Mouse (Mus musculus) CD8-positive naive resting alpha-beta T cell, adult 2 months (primary cell): ENCODE data around the gene A630089N07Rik.
"Not testable (repeated sequence)": the region's sequence is repeated elsewhere in the genome, so short reads cannot be mapped to it uniquely, and the experiment has no call there.

Experiments used
- DNase-seq, 2 experiments: peaks; one replicate each; pipeline ENCODE4 v3.0.0; 2022; ENCODE audit warnings: low read depth in 2 of 2, low spot score in 2 of 2

Gene A630089N07Rik

DNA sequence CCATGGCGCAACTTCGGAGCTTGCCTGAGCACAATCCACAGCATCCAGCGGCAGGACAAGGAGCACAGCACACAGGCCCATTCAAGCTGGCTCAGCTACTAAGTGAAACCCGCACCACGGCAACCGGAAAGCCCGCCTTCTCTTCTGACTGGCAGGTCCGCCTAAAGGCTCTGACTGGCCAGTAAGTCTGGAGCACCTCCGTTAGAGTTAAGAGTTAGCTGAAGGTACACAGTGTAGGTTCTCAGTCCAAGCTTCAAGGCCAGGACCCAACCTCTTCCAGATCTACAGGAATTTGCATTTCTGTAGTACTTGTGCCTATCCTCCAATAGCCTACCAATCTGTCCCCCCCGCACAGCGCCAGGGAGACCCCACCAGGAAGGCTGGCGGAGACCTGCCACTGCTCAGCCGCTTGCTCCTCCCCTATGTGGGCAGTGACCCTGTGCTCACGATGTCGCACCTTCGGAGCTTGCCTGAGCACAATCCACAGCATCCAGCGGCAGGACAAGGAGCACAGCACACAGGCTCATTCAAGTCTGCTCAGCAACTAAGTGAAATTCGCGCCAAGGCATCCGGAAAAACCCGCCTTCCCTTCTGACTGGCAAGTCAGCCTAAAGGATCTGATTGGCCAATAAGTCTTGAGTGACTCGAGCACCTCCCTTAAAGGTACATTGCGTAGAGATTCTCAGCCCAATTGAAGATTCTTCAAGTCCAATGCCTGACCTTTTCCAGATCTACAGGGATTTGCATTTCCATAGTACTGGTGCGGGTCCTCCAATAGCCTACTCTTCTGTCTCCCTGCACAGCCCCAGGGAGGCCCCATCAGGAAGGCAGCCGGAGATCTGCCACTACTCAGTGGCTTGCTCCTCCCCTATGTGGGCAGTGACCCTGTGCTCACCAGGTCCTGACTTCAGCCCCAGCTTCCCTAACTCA, at the start of gene A630089N07Rik:
A630089N07Rik (minus strand) TSS at position 562 of the 930 bp plus-strand sequence.
- peak; percentile 67 to 78 for DNase-seq

DNA sequence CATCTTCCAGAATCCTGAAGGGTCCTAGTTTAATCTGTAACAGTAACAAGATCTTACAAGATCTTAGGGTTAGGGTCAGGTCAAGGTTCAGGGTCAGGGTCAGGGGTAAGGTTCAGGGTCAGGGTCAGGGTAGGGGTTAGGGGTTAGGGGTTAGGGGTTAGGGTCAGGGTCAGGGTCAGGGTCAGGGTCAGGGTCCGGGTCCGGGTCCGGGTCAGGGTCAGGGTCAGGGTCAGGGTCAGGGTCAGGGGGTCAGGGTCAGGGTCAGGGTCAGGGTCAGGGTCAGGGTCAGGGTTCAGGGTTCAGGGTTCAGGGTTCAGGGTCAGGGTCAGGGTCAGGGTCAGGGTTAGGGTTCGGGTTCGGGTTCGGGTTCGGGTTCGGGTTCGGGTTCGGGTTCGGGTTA, 24.9 kb upstream of the A630089N07Rik start:
- no peak for DNase-seq

DNA sequence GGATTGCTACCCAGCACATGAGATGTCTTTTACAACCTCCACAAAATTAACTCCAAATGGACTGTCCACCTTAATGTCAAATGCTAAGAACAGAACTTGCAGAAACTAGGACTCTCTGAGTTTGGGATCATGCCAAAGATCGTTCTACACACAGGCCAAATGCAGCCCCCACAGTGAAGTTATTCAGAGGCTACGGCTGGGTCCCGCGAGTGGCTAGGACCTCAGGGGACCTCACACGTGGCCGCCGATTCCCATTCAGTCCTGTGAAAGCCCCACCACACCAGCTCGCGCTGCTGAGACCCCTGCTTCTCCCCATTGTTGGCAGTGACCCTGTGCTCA, 731 bp downstream of the A630089N07Rik start:
- DNase-seq: not testable (repeated sequence)

DNA sequence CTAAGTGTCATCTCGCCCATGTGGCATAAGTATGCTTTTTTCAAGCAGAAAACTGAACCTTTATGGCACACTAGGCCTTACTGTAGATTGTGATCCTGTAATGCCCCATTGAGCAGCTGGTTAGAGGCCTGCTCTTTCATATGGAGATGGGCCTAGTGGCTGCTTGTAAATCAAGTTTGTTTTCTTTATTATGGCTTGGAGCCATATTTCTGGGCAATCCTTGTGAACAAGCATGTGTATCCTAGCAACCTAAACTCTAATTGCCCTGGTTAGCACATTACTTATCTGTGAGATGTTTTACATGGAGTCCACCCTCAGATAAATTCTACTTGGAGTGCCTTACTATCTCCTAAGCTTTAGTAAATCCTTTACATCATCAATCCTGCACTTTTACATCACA, 1.1 kb downstream of the A630089N07Rik start:
- not testable (repeated sequence) for DNase-seq

DNA sequence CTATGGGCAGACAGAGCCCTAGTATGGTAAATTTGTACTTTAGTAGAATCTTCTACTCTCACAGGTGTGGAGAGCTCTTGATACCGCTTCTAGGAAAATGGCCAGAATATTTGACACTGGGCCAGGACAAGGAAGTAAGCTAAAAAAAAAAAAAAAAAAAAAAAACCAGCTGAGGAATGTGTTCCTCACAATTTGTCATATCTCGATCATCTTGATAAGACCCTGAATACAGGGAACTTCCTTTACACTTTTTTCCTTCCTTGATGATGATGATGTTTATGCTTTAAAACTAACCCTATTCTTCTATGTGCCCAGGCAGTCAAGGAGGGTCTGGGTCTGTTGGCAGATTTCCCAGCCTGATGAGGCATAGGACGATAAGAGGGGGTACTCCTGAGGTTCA, 2.9 kb downstream of the A630089N07Rik start:
- not testable (repeated sequence) for DNase-seq

DNA sequence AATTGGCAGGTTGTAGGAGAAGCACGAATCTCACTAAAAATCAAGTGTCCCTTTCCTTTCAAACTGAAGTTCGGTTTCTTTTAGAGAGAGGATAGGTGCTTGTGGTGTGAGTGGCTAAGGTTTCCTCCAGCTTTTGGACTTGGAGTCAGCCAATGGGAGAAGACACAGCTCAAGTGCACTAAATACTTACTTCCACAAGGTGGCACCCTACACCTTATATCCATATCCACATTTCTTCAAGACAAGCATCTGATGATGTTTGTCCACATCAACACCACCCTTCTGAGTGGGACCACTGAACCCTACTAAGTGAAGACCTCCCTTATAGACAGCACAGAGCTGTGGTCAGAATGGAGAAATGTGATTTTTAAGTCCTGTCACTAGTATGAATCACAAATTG, 40.6 kb downstream of the A630089N07Rik start:
- DNase-seq: peak in 1 of 2 experiments; percentile 33

DNA sequence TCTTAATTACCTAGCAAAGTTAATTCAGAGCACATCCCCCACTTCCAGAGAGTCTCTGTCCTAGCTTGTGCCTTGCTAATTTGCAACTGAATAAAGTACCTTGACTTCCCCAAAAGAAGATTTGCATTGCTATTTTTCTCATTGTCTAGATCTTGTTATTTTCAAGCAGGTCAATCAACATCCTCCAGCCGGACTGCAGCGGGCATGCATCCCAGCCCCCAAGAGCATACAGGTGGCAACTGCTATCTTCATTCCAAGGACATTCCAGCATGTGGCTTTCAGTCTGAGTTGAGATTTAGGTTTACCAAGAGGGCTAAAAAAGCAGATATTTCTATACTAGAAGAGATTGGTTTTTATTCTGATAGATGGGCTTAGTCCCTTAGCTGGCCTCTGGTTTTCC, 47.3 kb downstream of the A630089N07Rik start:
- not testable (repeated sequence) for DNase-seq

DNA sequence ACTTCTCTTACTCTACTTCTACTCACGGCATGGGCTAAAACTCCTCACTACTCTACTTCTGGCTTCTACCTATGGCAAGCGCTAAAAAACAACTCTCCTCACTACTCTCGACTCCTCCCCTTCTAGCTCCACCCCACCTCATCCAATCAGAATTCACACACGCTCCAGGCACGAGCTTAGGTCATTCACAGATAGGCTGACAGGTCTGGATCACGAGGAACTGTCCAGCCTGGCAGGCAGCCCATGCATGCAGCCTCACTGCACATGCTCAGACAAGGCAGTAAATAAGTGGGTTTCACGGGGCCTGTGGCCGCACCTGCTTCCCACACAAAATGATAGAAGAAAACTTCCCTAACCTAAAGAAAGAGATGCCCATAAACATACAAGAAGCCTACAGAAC, 56.1 kb downstream of the A630089N07Rik start:
- not testable (repeated sequence) for DNase-seq

DNA sequence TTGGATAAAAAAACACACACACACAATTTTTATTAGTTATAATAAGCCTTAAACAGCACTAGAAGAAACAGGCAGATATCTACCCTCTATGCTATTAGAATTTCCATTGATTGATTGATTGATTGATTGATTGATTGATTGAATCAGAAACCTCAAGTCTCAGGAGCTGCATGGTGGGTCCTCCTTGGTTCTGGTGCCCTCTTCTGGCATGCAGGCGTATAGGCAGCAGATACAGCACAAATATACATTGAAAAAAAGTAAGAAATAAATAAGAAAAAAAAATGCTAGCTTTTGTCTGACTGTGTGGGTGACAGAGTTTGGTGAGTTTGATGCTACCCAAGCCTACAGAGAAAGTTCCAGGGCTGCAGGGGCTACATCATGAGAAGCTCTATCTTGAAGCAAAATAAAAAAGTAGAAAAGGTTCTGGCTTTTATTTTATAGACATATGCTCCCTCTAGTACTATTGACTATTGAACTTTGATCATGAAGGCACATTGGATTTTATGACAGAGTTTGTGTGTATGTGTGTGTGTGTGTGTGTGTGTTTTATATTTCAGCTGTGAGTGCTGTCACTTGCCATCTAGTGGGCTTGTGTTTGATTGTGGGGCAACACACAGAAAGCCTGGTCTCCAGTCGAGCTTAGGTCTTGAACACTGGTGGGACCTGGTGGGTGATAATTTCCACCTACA, 59.4 kb downstream of the A630089N07Rik start:
- DNase-seq: no peak

DNA sequence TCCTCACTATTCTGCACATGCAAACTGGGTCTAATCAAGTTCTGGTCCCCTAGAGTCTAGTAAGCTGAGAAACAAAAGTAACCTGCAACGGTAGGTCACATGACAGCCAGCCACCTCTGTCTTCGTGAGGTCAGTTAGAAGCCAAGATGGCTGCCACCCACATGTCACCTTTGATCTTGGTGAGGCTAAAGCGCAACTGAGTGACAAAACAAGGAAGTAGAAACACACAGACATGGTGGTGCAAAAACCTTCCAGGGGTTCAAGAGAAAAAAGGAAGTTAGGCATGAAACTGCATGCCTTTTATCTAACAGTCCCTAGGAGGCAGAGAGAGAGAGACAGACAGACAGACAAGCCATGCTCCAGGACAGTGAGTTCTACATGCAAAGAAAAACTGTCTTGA, 60.2 kb downstream of the A630089N07Rik start:
- no peak for DNase-seq

DNA sequence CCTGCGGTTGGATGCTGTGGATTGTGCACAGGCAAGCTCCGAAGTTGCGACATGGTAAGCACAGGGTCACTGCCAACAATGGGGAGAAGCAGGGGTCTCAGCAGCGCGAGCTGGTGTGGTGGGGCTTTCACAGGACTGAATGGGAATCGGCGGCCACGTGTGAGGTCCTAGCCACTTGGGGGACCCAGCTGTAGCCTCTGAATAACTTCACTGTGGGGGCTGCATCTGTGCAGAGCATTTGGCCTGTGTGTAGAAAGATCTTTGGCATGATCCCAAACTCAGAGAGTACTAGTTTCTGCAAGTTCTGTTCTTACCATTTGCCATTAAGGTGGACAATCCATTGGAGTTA, 84.9 kb downstream of the A630089N07Rik start:
- not testable (repeated sequence) for DNase-seq

DNA sequence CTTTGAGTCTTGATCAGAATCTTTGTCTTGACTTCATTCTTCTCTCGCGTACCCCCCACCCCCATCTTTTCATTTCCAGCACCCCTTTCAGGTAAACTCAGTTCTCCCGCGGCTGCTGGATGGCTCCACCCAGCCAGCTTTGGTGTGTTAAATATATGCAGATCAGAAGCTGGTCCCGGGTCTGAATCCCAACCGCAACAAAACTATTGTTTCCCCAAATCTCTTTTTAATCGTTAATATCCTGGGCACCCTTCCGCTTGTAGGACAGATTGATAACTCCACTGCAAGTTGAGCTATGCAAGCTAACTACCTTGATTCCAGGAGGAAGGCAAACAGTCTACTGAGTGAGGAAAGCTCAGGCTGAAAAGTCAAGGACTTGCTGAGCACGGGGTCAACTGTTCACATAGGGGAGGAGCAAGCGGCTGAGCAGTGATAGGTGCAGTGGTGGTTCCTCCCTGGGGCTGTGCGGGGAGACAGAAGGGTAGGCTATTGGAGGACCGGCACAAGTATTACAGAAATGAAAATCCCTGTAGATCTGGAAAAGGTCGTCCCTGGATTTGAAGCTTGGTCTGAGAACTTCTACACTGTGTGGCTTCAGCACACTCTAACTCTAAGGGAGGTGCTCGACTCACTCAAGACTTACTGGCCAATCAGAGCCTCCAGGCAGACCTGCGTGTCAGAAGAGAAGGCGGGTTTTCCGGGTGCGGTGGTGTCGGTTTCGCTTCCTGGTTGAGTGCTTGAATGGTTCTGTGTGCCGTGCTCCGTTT, 85.5 kb downstream of the A630089N07Rik start, which contains the start of gene B230307C23Rik:
B230307C23Rik (plus strand) TSS at position 700 of the 767 bp plus-strand sequence.
- peak; percentile 76 to 83 for DNase-seq

DNA sequence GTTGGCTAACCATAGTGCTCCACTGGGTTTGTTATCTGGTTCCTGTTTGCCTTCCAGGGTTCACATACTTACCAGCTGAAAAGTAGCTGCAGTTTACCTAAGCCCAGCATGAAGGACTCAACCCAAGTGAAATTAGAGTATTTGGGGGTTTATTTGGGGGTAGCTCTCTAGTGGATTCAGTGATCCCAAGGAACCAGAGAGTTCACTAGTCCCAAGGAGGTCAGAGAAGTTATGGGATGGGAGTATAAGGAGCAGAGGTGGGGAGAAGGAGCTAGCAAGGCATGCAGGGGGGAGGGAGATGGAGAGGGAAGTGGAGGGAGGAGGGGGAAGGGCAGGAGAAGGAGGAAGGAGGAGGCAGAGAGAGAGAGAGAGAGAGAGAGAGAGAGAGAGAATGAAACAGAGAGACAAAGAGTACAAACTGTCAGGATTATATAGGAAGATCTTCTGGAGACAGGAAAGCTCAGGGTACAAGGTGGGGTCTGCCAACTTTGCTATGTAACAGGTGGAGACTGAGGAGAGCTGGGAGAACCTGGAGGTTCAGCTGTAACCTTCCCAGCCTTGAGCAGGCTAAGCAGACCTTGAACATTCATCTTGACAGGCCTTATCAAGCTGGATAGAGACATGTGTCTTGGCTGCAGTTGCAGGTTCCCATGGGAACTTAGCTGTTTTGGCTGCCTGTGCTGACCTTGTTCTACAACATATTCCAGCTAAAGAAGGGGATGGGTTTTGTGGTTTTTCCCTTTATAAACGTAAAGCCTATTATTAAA, 86.2 kb downstream of the A630089N07Rik start:
- DNase-seq: no peak

DNA sequence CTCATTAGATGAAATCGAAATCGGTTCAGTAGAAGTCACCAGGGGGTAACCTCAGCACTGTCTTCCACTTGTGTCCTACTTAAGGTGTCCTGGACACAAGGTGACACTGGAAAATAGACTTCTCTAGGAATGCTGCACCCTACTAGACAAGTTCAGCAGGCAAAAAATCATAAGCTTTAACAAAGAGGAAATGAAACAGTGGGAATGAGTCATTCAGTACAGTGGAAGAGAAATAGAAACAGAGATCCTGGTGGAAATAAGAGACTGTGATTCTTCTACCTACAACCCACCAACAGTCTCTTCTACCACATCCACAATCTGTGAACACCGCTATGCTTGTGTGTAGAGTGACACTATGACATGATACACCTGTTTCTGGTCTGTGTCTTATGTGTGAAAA, 89.8 kb downstream of the A630089N07Rik start:
- not testable (repeated sequence) for DNase-seq

DNA sequence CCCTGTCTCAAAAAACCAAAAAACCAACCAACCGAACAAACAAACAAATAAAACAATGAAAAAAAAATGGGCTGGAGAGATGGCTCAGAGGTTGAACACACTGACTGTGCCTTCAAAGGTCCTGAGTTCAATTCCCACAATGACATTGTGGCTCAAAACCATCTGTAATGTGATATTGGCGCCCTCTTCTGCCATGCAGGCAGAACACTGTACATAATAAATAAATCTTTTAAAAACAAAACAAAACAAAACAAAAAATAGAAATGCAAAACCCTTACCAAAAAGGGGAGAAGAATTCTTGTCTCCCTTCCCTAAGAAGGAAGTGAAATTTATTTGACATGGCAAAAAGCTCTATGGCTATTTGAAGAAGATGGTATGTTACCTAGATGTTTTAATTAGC, 90.7 kb downstream of the A630089N07Rik start:
- DNase-seq: no peak

DNA sequence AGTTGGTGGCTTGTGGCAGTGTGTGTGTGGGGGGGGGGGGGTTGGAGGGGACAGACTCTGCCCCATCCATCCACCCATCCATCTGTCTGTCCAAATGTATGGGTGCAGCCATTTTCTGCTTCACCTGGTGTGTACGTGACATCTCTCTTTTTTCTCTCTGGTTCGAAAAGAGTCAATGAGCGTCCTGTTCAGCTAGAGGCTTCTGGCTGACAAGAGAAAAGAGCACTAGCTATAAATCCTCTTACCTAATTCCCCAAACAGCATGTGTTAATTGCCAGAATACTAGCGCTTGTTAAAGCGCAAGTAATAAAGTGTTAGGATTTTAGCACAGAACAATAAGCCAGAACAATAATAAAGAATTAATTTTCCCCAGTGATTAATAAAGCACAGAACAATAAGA, 97.7 kb downstream of the A630089N07Rik start:
- DNase-seq: no peak

DNA sequence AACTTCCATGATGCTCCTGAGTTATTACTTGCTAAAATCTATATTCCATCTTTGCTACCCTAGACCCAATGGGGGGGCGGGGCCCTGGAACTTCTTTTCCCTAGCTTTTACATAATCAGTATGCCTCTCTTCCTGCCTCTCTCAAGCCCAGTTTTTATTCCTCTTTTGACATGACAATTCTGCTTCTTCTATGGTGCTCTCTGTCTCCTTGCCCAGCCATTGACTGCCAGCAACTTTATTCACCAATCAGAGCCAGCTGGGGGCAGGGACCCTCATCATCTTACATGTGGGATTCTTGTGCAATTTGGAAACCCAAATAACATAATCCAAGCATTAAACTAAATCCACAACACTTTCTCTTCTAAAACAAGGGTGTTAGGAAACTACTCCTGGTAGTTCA, 100.9 kb downstream of the A630089N07Rik start:
- no peak for DNase-seq

DNA sequence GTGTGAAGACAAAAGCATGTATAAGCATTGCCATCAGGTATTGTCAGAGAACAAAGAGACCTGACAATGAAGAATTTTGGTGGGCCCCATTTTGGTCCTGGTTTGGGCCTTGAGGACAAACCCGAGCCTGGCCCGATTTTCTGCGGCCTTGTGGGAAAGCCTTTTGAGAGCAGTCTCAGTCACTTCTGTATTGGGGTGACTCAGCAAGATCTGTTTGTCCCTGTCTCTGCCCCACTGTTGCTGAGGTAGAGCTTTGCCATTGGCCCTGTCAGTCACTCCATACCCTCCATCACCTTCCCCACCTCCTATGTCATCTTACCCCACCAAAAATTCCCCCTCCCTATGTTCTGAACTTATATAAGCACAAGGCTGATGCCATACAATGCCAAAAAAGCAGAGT, 104.5 kb downstream of the A630089N07Rik start:
- no peak for DNase-seq

DNA sequence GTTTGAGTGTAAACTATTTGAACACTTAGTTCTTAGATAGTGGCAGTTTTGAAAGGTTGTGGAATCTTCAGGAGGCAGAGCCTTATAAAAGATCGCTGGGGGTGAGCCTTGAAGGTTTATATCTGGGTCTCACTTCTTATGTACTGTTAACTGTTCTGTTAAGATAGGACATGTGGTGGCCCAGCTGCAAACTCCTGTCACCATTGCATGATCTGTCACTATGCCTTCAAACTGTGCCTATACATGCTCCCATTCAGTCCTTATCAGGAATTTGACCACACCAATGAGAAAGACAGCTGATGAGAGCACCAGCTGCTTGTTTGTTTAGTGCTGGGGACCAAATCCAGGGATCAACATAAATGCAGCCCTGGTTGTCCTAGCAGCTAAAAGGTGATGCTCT, 105.0 kb downstream of the A630089N07Rik start:
- DNase-seq: no peak

DNA sequence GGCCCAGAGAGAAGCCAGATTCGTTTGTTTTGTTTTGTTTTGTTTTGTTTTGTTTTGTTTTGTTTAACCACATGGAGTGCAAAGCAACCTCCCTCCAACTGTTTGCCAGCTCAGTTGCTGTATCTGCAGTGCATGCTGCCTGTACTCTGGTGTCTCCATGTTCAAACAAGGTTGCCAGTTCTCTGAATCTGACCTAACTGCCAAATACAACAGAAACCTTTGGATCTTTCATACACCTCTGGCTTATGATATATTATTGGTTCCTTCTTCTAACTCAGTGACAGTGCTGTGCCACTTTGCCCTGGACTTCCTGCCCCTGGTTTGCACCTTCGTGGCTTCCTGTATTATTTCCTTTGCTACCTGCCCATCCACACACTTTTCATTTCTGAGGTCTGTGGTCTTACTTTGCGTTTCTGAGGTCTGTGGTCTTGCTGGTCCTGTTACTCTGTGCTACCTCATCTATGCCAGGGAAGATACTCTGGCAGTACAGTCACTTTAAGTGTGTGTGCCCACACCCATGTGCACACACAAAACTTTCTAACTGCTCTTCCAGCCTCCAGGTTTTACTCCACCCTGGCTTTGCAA, 118.2 kb downstream of the A630089N07Rik start:
- DNase-seq: peak; percentile 17 to 42
